Mouse (Mus musculus) right cerebral cortex, postnatal 10 days (tissue): Measurements from ENCODE around the gene Hist1h2bh.
"Not testable (repeated sequence)": the region's sequence is repeated elsewhere in the genome, so short reads cannot be mapped to it uniquely, and the experiment has no call there.

ENCODE experiments used
- DNase-seq, 2 experiments: peaks; one replicate each; pipeline ENCODE4 v3.0.0; 2021; ENCODE audit warnings: low spot score in 2 of 2

Gene Hist1h2bh

GRCm38 (mm10) chr13:23551931-23552914, 9.0 kb upstream of the Hist1h2bh start:
- no peak for DNase-seq

DNA sequence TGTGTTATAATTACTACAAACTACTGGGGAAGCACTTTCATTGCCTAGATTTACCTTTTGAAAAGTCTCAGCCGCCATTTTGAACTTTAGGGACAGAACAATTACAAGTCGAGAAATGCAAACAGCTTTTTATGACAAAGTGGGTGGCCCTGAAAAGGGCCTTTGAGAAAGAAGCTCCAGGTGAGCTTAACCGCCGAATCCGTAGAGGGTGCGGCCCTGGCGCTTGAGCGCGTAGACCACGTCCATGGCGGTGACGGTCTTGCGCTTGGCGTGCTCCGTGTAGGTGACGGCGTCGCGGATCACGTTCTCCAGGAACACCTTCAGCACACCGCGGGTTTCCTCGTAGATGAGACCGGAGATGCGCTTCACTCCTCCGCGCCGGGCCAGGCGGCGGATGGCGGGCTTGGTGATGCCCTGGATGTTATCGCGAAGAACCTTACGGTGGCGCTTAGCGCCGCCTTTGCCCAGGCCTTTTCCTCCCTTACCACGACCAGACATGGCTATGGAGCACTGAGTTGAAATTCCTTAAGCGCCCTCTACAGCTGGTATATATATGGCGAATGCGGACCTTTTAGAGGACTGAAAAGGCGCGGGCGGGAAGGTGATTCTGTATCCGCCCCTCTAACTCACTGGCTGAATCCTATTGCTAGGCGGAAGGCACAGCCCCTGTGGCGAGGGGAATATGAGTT, 8.1 kb upstream of the Hist1h2bh start, which contains the start of gene Hist1h4f:
Hist1h4f (minus strand) TSS at position 503 of the 689 bp plus-strand sequence.
- peak; percentile 94 to 96 for DNase-seq

GRCm38 (mm10) chr13:23550761-23551145, 7.6 kb upstream of the Hist1h2bh start:
- DNase-seq, result no peak

DNA sequence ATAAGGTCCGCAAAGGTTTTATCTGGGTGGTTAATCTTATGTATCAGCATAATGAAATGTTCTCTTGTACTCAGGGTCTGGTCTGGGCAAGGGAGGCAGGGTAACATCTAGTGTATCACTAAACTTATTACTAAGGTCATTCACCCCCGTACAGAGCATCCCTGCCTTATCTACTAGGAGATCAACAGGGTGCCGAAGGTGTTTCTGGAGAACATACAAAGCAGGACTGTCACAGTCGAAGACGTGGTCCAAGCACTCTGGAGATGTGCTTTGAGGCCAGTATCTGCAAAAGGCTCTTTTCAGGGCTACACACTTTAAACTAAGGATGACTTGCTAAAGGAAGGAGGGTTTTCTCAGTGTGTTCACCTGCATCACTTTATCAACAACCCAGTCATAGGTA, 3.5 kb upstream of the Hist1h2bh start:
- DNase-seq, result no peak

GRCm38 (mm10) chr13:23544787-23545120, 1.6 kb upstream of the Hist1h2bh start:
- DNase-seq, result not testable (repeated sequence)

DNA sequence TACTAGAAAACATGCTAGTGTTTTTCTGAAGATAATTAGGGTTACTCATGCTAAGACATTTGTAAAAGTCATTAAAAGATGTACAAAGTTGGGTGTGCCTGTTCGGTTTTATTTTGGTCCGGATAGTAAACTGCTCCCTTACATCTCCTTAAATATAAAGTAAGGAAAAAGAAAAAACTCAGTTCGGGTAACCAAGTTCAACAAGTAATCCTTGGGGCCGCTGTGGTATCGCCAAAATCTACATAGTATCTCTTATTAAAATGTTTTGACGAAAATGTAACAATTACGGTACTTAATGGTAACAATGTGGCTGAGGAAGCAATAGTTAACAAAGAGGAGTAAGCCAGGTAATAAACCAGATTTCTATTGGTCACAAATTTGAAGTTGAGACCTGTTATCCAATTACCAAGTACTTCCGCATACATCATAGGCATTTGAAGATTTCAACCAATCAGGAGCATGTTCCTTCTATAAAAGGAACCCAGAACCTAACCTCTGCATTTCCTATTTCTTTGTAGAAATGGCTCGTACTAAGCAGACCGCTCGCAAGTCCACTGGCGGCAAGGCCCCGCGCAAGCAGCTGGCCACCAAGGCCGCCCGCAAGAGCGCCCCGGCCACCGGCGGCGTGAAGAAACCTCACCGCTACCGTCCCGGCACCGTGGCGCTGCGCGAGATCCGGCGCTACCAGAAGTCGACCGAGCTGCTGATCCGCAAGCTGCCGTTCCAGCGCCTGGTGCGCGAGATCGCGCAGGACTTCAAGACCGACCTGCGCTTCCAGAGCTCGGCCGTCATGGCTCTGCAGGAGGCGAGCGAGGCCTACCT, 984 bp upstream of the Hist1h2bh start, which contains the start of gene Hist1h3f:
Hist1h3f (plus strand) TSS at position 88 of the 822 bp plus-strand sequence.
- DNase-seq, result peak; percentile 66 to 82

DNA sequence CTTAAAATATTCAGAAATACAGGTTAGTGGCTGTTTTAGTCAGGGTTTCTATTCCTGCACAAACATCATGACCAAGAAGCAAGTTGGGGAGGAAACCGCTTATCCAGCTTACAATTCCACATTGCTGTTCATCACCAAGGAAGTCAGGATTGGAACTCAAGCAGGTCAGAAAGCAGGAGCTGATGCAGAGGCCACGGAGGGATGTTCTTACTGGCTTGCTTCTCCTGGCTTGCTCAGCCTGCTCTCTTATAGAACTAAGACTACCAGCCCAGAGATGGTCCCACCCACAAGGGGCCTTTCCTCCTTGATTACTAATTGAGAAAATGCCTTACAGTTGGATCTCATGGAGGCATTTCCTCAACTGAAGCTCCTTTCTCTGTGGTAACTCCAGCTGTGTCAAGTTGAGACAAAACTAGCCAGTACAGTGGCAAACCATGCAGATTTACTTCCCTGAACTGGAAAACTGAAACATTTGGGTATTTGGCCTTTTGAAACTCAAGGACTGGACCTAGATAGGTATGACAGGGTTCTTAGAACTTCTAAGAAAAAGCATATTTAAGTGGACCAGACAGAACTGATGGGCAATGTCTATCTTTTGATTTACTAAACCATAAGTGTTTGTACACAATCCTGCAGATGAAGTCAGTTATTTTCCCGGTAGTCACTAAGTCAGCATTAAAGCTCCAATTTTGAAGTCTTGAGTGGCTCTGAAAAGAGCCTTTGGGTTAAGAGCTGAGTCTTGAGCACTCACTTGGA, 789 bp downstream of the Hist1h2bh start:
- not testable (repeated sequence) for DNase-seq

DNA sequence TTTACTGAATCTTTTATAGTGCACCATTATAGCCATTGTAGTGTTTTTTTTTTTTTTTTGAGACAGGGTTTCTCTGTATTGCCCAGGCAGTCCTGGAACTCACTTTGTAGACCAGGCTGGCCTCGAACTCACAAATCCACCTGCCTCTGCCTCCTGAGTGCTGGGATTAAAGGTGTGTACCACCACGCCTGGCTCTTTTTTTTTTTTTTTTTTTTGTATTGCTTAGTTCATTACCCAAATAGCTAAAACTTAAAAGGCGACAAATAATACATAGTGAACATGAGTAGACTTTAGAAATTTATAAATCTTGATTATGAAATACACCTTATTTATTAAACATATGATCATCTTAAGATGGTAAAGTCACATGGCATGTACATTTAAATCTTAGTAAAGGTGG, 1.7 kb downstream of the Hist1h2bh start:
- DNase-seq, result no peak

GRCm38 (mm10) chr13:23539821-23540220, 3.4 kb downstream of the Hist1h2bh start:
- DNase-seq, result not testable (repeated sequence)

GRCm38 (mm10) chr13:23538249-23538648, 4.9 kb downstream of the Hist1h2bh start:
- no peak for DNase-seq

DNA sequence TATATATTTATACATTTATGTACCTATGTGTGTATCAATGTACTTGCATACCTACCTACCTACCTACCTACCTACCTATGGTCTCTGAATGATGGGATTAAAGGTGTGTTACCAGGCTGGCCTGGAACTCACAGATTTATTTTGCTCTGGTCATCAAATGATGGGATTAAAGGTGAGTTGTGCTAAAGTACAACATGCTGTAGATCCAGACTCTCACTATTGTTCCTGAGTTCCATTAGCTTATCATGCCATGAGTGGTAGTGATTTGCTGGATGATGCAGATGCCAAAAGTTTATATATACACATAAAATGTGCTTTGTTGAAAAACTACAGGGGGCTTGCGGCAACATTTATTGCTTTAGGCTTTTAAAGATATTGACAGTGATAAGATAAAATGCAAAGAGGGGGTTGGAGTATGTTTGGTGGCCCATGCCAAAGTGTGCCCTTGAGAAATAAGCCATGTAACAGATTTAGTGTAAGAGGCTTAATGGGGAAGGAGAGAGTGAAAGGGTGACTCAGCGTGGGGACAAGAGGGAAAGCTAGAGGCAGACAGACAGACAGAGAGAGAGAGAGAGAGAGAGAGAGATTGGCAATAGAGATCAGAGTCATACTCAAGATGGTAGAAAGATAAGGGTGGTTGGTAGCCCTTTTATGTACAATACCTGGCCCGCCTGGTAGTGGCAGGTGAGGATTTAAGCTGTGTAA, 6.0 kb downstream of the Hist1h2bh start:
- DNase-seq, result no peak

GRCm38 (mm10) chr13:23536076-23536822, 6.9 kb downstream of the Hist1h2bh start:
- DNase-seq, result no peak

DNA sequence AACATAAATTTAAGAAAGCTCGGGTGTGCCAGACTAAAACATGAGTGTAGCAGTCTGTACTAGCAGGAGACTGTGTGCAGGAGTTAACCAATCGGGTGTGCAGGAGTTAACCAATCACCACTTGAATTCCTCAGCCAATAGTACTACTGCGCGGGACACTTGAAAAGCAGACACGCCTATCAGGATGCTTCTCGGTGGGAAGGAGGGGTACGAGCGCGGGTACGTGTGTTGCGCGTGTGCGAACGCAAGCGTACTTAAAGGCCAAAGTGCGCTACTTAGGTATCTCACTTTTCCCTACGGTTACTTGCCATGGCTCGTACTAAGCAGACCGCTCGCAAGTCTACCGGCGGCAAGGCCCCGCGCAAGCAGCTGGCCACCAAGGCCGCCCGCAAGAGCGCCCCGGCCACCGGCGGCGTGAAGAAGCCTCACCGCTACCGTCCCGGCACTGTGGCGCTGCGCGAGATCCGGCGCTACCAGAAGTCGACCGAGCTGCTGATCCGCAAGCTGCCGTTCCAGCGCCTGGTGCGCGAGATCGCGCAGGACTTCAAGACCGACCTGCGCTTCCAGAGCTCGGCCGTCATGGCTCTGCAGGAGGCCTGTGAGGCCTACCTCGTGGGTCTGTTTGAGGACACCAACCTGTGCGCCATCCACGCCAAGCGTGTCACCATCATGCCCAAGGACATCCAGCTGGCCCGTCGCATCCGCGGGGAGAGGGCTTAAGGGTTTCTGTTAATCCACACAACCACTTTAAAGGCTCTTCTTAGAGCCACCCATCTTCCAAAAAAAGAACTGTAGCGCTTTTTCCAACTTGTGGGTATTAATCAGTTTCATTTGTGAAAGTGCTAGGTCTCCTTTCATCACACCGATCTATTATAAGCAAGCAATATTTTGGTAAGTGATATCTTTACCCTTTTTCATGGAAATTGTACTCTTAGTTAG, 7.8 kb downstream of the Hist1h2bh start, which contains the start of gene Hist1h3g:
Hist1h3g (plus strand) TSS at position 286 of the 939 bp plus-strand sequence.
- DNase-seq, result peak; percentile 96 to 98

- peak in 1 of 2 experiments; percentile 48 for DNase-seq
These were observed 8.6 kb downstream of the Hist1h2bh start for GRCm38 (mm10) chr13:23534368-23535131.

DNA sequence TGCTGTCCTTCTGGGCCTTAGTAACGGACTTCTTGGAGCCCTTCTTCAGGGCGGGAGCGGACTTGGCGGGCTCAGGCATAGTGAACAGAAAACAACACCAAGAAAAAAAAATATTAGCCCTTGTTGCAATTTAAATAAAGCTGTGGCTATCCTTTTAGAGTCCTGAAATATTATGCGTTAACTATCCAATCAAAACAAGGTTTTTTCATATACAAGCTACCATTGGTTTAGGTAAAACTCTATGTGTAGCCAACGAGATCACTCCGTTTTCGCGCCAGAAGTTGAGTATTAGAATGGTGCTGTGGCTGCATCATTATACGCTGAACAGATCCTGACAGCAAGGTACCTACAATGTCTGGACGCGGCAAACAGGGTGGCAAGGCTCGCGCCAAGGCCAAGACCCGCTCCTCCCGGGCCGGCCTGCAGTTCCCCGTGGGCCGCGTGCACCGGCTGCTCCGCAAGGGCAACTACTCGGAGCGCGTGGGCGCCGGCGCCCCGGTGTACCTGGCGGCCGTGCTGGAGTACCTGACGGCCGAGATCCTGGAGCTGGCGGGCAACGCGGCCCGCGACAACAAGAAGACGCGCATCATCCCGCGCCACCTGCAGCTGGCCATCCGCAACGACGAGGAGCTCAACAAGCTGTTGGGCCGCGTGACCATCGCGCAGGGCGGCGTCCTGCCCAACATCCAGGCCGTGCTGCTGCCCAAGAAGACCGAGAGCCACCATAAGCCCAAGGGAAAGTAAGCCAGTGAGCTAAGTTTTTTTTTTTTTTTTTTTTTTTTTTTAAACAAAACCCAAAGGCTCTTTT, 9.4 kb downstream of the Hist1h2bh start, which contains the start of gene Hist1h2af:
Hist1h2af (plus strand) TSS at position 347 of the 808 bp plus-strand sequence.
- DNase-seq, result peak; percentile 89 to 93

GRCm38 (mm10) chr13:23532262-23533075, 10.7 kb downstream of the Hist1h2bh start:
- no peak for DNase-seq
